Mouse (Mus musculus): ENCODE measurements around the gene Opcml. TPM values are rescaled to one million over a fixed set of nuclear protein-coding genes. Genes with fewer than 3 reads are reported as not detected.

Gene Opcml
- polyA plus RNA-seq, 1 experiment from 2014 or later: not detected

GRCm38 (mm10) chr9:27945323-27946010, 154.9 kb downstream of the Opcml start:
- ChIA-PET CTCF (interaction anchor here (0.8 to 1.9 kb wide), 3 partner anchors 10 to 132 kb away, joined by 3 to 7 read pairs (median 4); no protein-coding TSS in a partner anchor), POLR2A (no interaction called here)
- ATAC-seq (no peak), DNase-seq (ENCODE audit: low read depth, low spot score) (no peak)
- TF ChIP-seq CTCF (IDR thresholded peaks at IDR 0.05): no peak
- H3K27me3 ChIP-seq: no peaks in the 10 kb centered on the region
- in situ Hi-C loops (cut with MboI; ENCODE audit: low pct_unique_long_range_greater_than_20kb): no loop called here

- in situ Hi-C loops (cut with MboI; ENCODE audit: low pct_unique_long_range_greater_than_20kb): no loop called here
- no peak for TF ChIP-seq CTCF (IDR thresholded peaks at IDR 0.05)
- ChIA-PET CTCF (no interaction called here), POLR2A (interaction anchor here (0.6 kb wide), 1 partner anchor 297 kb away, joined by 3 read pairs; no protein-coding TSS in a partner anchor)
- no peaks in the 10 kb centered on the region for H3K27me3 ChIP-seq
- no peak for DNase-seq (ENCODE audit: low read depth, low spot score)
- ATAC-seq: no peak
Measured at GRCm38 (mm10) chr9:27951110-27951509, 160.5 kb downstream of the Opcml start.

- H3K27me3 ChIP-seq: no peaks in the 10 kb centered on the region
- CTCF ChIA-PET: no interaction called here
- POLR2A ChIA-PET: no interaction called here
- ATAC-seq (no peak), DNase-seq (ENCODE audit: low read depth, low spot score) (no peak)
- no peak for TF ChIP-seq CTCF (IDR thresholded peaks at IDR 0.05)
- in situ Hi-C loops (cut with MboI; ENCODE audit: low pct_unique_long_range_greater_than_20kb): no loop called here
Measured at GRCm38 (mm10) chr9:27961682-27962081, 171.1 kb downstream of the Opcml start.

- POLR2A ChIA-PET: no interaction called here
- in situ Hi-C loops (cut with MboI; ENCODE audit: low pct_unique_long_range_greater_than_20kb): no loop called here
- no peaks in the 10 kb centered on the region for H3K27me3 ChIP-seq
- DNase-seq (ENCODE audit: low read depth, low spot score) (no peak), ATAC-seq (no peak)
- TF ChIP-seq CTCF (IDR thresholded peaks at IDR 0.05): no peak
- CTCF ChIA-PET: interaction anchor here (1.2 kb wide), 1 partner anchor 10 kb away, joined by 3 read pairs; no protein-coding TSS in a partner anchor
Measured at GRCm38 (mm10) chr9:27963385-27963784, 172.8 kb downstream of the Opcml start.

GRCm38 (mm10) chr9:27964902-27965550, 174.5 kb downstream of the Opcml start:
- peak; percentile 88 for ATAC-seq
- H3K27me3 ChIP-seq: no peaks in the 10 kb centered on the region
- DNase-seq (ENCODE audit: low read depth, low spot score): no peak
- CTCF ChIA-PET: interaction anchor here (0.6 kb wide), 1 partner anchor 295 kb away, joined by 4 read pairs; no protein-coding TSS in a partner anchor
- in situ Hi-C loops (cut with MboI; ENCODE audit: low pct_unique_long_range_greater_than_20kb): no loop called here
- POLR2A ChIA-PET: interaction anchor here (1.3 kb wide), 1 partner anchor 22 kb away, joined by 3 read pairs; no protein-coding TSS in a partner anchor
- TF ChIP-seq CTCF (IDR thresholded peaks at IDR 0.05): no peak

GRCm38 (mm10) chr9:27968266-27968665, 177.7 kb downstream of the Opcml start:
- H3K27me3 ChIP-seq: no peaks in the 10 kb centered on the region
- in situ Hi-C loops (cut with MboI; ENCODE audit: low pct_unique_long_range_greater_than_20kb): no loop called here
- DNase-seq (ENCODE audit: low read depth, low spot score) (no peak), ATAC-seq (no peak)
- no peak for TF ChIP-seq CTCF (IDR thresholded peaks at IDR 0.05)
- POLR2A ChIA-PET: interaction anchor here (0.6 kb wide), 1 partner anchor 225 kb away, joined by 3 read pairs; no protein-coding TSS in a partner anchor
- CTCF ChIA-PET: no interaction called here

GRCm38 (mm10) chr9:27972293-27972692, 181.7 kb downstream of the Opcml start:
- no peaks in the 10 kb centered on the region for H3K27me3 ChIP-seq
- ATAC-seq: no peak
- DNase-seq (ENCODE audit: low read depth, low spot score): no peak
- TF ChIP-seq CTCF (IDR thresholded peaks at IDR 0.05): no peak
- CTCF ChIA-PET: interaction anchor here (1.1 kb wide), 1 partner anchor 16 kb away, joined by 3 read pairs; no protein-coding TSS in a partner anchor
- in situ Hi-C loops (cut with MboI; ENCODE audit: low pct_unique_long_range_greater_than_20kb): no loop called here
- POLR2A ChIA-PET: no interaction called here

- DNase-seq (ENCODE audit: low read depth, low spot score) (no peak), ATAC-seq (peak; percentile 35)
- H3K27me3 ChIP-seq: no peaks in the 10 kb centered on the region
- no peak for TF ChIP-seq CTCF (IDR thresholded peaks at IDR 0.05)
- CTCF ChIA-PET: interaction anchor here (1.9 kb wide), 1 partner anchor 12 kb away, joined by 7 read pairs; no protein-coding TSS in a partner anchor
- in situ Hi-C loops (cut with MboI; ENCODE audit: low pct_unique_long_range_greater_than_20kb): no loop called here
- POLR2A ChIA-PET: no interaction called here
Measured at GRCm38 (mm10) chr9:27982576-27982975, 192.0 kb downstream of the Opcml start.

GRCm38 (mm10) chr9:27986604-27987588, 196.3 kb downstream of the Opcml start:
- in situ Hi-C loops (cut with MboI; ENCODE audit: low pct_unique_long_range_greater_than_20kb): no loop called here
- TF ChIP-seq CTCF (IDR thresholded peaks at IDR 0.05): no peak
- CTCF ChIA-PET: interaction anchor here (0.7 to 1.8 kb wide), 2 partner anchors 14 to 83 kb away, joined by 3 read pairs; no protein-coding TSS in a partner anchor
- DNase-seq (ENCODE audit: low read depth, low spot score): no peak
- H3K27me3 ChIP-seq: no peaks in the 10 kb centered on the region
- POLR2A ChIA-PET: interaction anchor here (1.1 kb wide), 1 partner anchor 22 kb away, joined by 3 read pairs; no protein-coding TSS in a partner anchor
- ATAC-seq: no peak

GRCm38 (mm10) chr9:27991611-27992010, 201.0 kb downstream of the Opcml start:
- no peak for TF ChIP-seq CTCF (IDR thresholded peaks at IDR 0.05)
- in situ Hi-C loops (cut with MboI; ENCODE audit: low pct_unique_long_range_greater_than_20kb): no loop called here
- ChIA-PET POLR2A (no interaction called here), CTCF (no interaction called here)
- no peak for ATAC-seq
- no peaks in the 10 kb centered on the region for H3K27me3 ChIP-seq
- no peak for DNase-seq (ENCODE audit: low read depth, low spot score)

All from Patski (cell line).